Mouse (Mus musculus) bone marrow, adult 2 months (tissue): ENCODE data around the gene Ehd2.

Experiments
- CTCF ChIP-seq: fragments of 200-500 bp; IDR thresholded peaks from 2 replicates; pipeline ENCODE4 v1.5.1; 2011; ENCODE audit warnings: low read length, control low read depth; ENCODE audit not compliant: control insufficient read depth, insufficient read depth
- POLR2A ChIP-seq: fragments of 200-500 bp; IDR thresholded peaks from 2 replicates; pipeline ENCODE4 v1.6.1; 2011; ENCODE audit warnings: low read depth, mild to moderate bottlenecking, control low read depth, low read length, borderline replicate concordance; ENCODE audit not compliant: control insufficient read depth

GRCm38 (mm10) chr7:16009636-16010035, 42.3 kb upstream of the Ehd2 start:
- no peak for TF ChIP-seq CTCF
- TF ChIP-seq POLR2A, result no peak
